Mouse (Mus musculus): Measurements from ENCODE around the gene Efemp2. TPM values are rescaled to one million over a fixed set of nuclear protein-coding genes. Genes with fewer than 3 reads are reported as not detected.

Efemp2 gene
- 40.2 and 41.9 TPM in 2 replicates for polyA plus RNA-seq (2016; fragmentation: Nextera tagmentation; extraction: Ambion mirVana)

DNA sequence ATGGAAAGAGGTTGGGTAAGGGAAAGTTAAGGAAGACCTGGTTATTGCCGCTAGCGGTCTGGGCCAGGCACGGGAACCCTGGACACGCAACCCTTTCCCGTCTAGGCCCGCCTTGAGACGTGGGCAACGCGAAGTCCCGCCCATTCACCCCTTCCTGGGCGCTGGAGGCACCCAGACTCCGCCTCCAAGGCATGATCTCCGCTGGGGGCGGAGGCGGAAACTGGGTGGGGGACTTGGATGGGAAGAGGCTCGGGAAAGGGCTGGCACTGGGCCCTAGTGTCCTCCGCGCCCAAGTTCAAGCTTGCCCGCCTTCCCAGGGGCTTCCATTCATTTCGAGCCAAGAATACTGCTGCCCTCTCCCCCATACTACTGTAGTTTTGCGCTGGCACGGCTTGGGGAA is at the start of gene Efemp2:
TSS of gene Efemp2 (plus strand) at position 235 of the 400 bp plus-strand sequence.
- Histone ChIP-seq H3K9ac (peak within 1 kb of the TSS; percentile 82), H3K27ac (peak within 1 kb of the TSS; percentile 66; the same call in 1 of the 2 replicates), H3K9me3 (no peaks in the 10 kb centered on the region), H3K4me1 (peaks cover 31% of the 10 kb centered on the region), H3K4me3 (replicated peaks) (peak within 1 kb of the TSS; percentile 65), H3K36me3 (replicated peaks) (no peaks in the 10 kb centered on the region), H3K4me2 (peak within 1 kb of the TSS; percentile 97), H3K27me3 (no peaks in the 10 kb centered on the region)
- 2% methylated on average over 22 of the region's 22 CpGs for whole genome bisulfite sequencing
- peak; percentile 64 for ATAC-seq (ENCODE audit: low FRiP score)

GRCm38 (mm10) chr19:5424092-5424781 is 49.5 kb upstream of the Efemp2 start:
- H3K4me2 ChIP-seq: peak overlapping the region; percentile 94
- peaks cover 34% of the 10 kb centered on the region for H3K36me3 ChIP-seq (replicated peaks)
- H3K27ac ChIP-seq: peak overlapping the region; percentile 91
- peak overlapping the region; percentile 69 for H3K4me3 ChIP-seq (replicated peaks)
- H3K27me3 ChIP-seq: no peaks in the 10 kb centered on the region
- WGBS: under 1% methylated on average over 39 of the region's 48 CpGs
- no peaks in the 10 kb centered on the region for H3K9me3 ChIP-seq
- ATAC-seq (ENCODE audit: low FRiP score): peak; percentile 67
- peaks cover 36% of the 10 kb centered on the region for H3K4me1 ChIP-seq
- peak overlapping the region; percentile 82 for H3K9ac ChIP-seq

DNA sequence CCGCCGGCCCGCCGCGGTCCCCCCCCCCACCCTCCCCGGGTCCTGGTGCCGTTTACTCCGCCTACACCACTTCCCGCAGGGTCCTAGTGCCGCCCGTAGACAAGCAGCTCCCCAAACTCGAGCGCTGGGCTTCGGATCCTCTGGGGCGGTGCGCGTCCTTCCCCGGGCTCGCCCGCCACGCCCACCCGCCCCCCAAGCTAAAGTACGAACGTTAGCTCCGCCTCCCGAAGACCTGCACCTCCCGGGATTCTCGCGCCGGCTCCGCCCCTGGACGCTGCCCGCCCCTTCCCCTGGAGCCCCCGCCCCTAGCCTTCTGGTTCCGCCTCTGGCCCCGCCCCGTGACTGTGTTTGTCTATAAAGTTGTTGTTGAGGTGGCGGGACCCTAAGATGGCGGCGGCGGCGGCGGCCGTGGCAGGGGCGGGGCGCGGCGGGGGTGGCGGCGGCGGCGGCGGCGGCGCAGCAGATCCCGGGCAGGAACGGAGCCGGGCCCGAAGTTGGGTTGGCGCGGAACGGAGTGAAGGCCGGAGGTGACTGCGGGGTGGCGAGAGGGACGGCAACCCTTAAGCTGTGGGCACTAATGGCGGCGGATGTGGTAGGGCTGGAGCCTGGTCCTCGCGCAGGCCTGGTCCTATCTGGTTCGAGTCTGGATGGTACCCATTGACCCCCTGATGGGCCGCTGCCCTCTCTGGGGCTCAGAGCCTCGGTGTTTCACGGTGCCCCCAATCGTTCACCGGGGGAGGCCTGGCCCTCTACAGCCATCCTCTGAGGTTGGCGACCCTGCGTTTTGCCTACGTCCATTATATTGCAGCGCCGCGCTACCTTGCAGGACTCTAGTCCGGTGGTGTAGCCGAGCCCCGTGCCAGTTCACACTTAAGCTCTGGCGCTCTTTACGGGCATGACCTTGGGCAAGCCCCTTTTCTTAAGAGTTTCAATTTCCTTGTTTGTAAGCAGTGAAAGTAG is 48.7 kb upstream of the Efemp2 start, which contains the start of the genes Drap1 and AI837181:
TSS of gene Drap1 (minus strand) at position 198 of the 960 bp plus-strand sequence.
TSS of gene AI837181 (plus strand) at position 363 of the 960 bp plus-strand sequence.
- peak within 1 kb of the TSS; percentile 94 for H3K4me2 ChIP-seq
- H3K27me3 ChIP-seq: no peaks in the 10 kb centered on the region
- peak within 1 kb of the TSS; percentile 83 for H3K9ac ChIP-seq
- H3K9me3 ChIP-seq: no peaks in the 10 kb centered on the region
- peaks cover 36% of the 10 kb centered on the region for H3K4me1 ChIP-seq
- under 1% methylated on average over 69 of the region's 87 CpGs for WGBS
- H3K27ac ChIP-seq: peak within 1 kb of the TSS; percentile 91
- peaks cover 34% of the 10 kb centered on the region for H3K36me3 ChIP-seq (replicated peaks)
- peak within 1 kb of the TSS; percentile 69 for H3K4me3 ChIP-seq (replicated peaks)
- peak; percentile 93 for ATAC-seq (ENCODE audit: low FRiP score)

DNA sequence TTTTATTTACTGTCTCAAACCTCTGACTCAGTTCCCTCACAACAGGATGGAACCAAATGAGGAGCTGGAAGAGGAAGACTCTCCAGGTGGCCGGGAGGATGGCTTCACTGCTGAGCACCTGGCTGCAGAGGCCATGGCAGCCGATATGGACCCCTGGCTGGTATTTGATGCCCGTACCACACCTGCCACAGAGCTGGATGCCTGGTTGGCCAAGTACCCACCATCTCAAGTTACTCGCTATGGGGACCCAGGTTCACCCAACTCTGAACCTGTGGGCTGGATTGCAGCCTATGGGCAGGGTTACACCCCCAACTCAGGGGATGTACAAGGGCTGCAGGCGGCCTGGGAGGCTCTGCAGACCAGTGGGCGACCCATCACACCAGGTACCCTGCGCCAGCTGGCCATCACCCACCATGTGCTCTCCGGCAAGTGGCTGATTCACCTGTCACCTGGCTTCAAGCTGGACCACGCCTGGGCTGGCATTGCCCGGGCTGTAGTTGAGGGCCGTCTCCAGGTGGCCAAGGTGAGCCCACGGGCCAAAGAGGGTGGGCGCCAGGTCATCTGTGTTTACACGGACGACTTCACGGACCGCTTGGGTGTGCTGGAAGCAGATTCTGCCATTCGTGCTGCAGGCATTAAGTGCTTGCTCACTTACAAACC is 47.7 kb upstream of the Efemp2 start:
- Histone ChIP-seq H3K36me3 (replicated peaks) (peaks cover 25% of the 10 kb centered on the region), H3K4me1 (peaks cover 36% of the 10 kb centered on the region), H3K9ac (peak overlapping the region; percentile 83), H3K27ac (0 out of 2 replicates have a peak overlapping the region, but pooled peaks have one; percentile 82), H3K4me2 (peak overlapping the region; percentile 83), H3K4me3 (replicated peaks) (peak overlapping the region; percentile 69), H3K9me3 (no peaks in the 10 kb centered on the region), H3K27me3 (no peaks in the 10 kb centered on the region)
- 87% methylated on average over 18 of the region's 18 CpGs for WGBS
- ATAC-seq (ENCODE audit: low FRiP score): no peak

- Histone ChIP-seq H3K4me3 (replicated peaks) (no peak overlapping the region), H3K9me3 (no peaks in the 10 kb centered on the region), H3K9ac (no peak overlapping the region), H3K4me1 (peaks cover 36% of the 10 kb centered on the region), H3K4me2 (peak overlapping the region; percentile 83; the same call in 1 of the 2 replicates), H3K27me3 (peaks cover 2% of the 10 kb centered on the region; the same call in 1 of the 2 replicates), H3K36me3 (replicated peaks) (peaks cover 20% of the 10 kb centered on the region), H3K27ac (0 out of 2 replicates have a peak overlapping the region, but pooled peaks have one; percentile 19)
- ATAC-seq (ENCODE audit: low FRiP score): no peak
- whole genome bisulfite sequencing: 93% methylated on average over 13 of the region's 13 CpGs
These were observed 47.0 kb upstream of the Efemp2 start for GRCm38 (mm10) chr19:5426640-5427290.

- Histone ChIP-seq H3K27me3 (peaks cover 6% of the 10 kb centered on the region; the same call in 1 of the 2 replicates), H3K4me2 (no peak overlapping the region), H3K9me3 (no peaks in the 10 kb centered on the region), H3K4me3 (replicated peaks) (no peak overlapping the region), H3K36me3 (replicated peaks) (peaks cover 14% of the 10 kb centered on the region), H3K9ac (no peak overlapping the region), H3K4me1 (peaks cover 34% of the 10 kb centered on the region), H3K27ac (no peak overlapping the region)
- 91% methylated on average over 2 of the region's 2 CpGs for WGBS
- ATAC-seq (ENCODE audit: low FRiP score): no peak
These were observed 45.7 kb upstream of the Efemp2 start for GRCm38 (mm10) chr19:5428083-5428482.

DNA sequence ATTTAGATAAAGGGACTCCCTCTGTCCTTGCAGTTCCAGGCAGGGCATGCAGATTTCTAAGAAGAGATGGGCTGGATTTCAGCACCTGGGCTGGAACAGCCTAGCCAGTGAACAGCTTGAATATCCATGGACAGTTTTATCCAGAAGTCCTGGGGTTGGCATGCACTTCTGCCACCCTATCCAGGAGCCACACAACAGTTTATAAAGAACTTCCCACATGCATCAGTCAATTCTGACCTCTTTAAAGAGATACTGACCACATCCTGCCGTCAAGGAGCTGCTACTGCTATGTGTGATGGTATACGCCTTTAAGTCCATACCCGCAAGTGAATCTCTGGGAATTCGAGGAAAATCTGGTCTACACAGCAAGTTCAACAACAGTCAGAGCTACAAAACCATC is 44.5 kb upstream of the Efemp2 start:
- Histone ChIP-seq H3K36me3 (replicated peaks) (peaks cover 14% of the 10 kb centered on the region), H3K27me3 (peaks cover 9% of the 10 kb centered on the region; the same call in 1 of the 2 replicates), H3K4me2 (no peak overlapping the region), H3K4me3 (replicated peaks) (no peak overlapping the region), H3K27ac (no peak overlapping the region), H3K9ac (no peak overlapping the region), H3K9me3 (no peaks in the 10 kb centered on the region), H3K4me1 (peaks cover 34% of the 10 kb centered on the region)
- ATAC-seq (ENCODE audit: low FRiP score): no peak
- WGBS: 82% methylated on average over 4 of the region's 4 CpGs

DNA sequence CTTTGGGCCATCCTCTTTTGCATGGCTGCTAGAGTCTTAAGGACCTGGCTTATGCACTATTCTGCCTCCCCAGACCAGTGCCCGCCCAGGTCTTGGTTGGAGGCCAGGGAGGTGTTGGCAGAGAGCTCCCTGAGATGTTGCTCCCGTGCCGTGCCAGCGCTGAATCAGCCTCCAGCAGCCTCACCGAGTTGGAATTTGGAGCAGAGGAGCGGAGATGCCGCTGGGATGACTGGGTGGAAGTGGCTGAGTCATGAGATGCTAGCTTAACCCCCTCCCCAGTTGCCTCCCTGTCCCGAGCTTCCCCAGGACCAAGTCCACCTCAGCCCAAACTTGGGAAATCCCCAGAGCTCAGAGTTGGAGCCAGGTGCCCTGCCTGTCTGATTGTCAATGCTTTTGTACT is 43.9 kb upstream of the Efemp2 start:
- Histone ChIP-seq H3K4me2 (no peak overlapping the region), H3K9ac (no peak overlapping the region), H3K27me3 (peaks cover 15% of the 10 kb centered on the region; the same call in 1 of the 2 replicates), H3K4me1 (peaks cover 34% of the 10 kb centered on the region), H3K27ac (no peak overlapping the region), H3K36me3 (replicated peaks) (peaks cover 14% of the 10 kb centered on the region), H3K9me3 (no peaks in the 10 kb centered on the region), H3K4me3 (replicated peaks) (no peak overlapping the region)
- no peak for ATAC-seq (ENCODE audit: low FRiP score)
- 73% methylated on average over 8 of the region's 8 CpGs for WGBS

- ATAC-seq (ENCODE audit: low FRiP score): no peak
- 93% methylated on average over 1 of the region's 1 CpGs for WGBS
- Histone ChIP-seq H3K4me3 (replicated peaks) (no peak overlapping the region), H3K9ac (no peak overlapping the region), H3K27ac (no peak overlapping the region), H3K4me2 (no peak overlapping the region), H3K36me3 (replicated peaks) (peaks cover 14% of the 10 kb centered on the region), H3K4me1 (peaks cover 34% of the 10 kb centered on the region), H3K27me3 (peaks cover 15% of the 10 kb centered on the region; the same call in 1 of the 2 replicates), H3K9me3 (no peaks in the 10 kb centered on the region)
These were observed 43.3 kb upstream of the Efemp2 start for GRCm38 (mm10) chr19:5430408-5430807.

- no peak for ATAC-seq (ENCODE audit: low FRiP score)
- H3K4me1 ChIP-seq: peaks cover 19% of the 10 kb centered on the region
- peaks cover 4% of the 10 kb centered on the region for H3K36me3 ChIP-seq (replicated peaks)
- no peaks in the 10 kb centered on the region for H3K9me3 ChIP-seq
- no peak overlapping the region for H3K27ac ChIP-seq
- H3K4me2 ChIP-seq: no peak overlapping the region
- H3K9ac ChIP-seq: no peak overlapping the region
- peaks cover 17% of the 10 kb centered on the region; the same call in 1 of the 2 replicates for H3K27me3 ChIP-seq
- WGBS: 79% methylated on average over 4 of the region's 4 CpGs
- no peak overlapping the region for H3K4me3 ChIP-seq (replicated peaks)
These were observed 41.8 kb upstream of the Efemp2 start for GRCm38 (mm10) chr19:5431911-5432464.

Data from forebrain, embryonic 12.5 days (tissue).